Mouse (Mus musculus) CH12.LX (cell line): ENCODE results near the gene Xylt1. TPM values are rescaled to one million over a fixed set of nuclear protein-coding genes. Genes with fewer than 3 reads are reported as not detected.

Experiments used
- DNase-seq: peaks from one replicate; pipeline ENCODE4 v3.0.0-alpha.2; 2013; ENCODE audit errors: extremely low read depth
- H3K27ac ChIP-seq: 2 replicates; pipeline ENCODE4 v1.5.1; 2012; ENCODE audit warnings: low read depth, mild to moderate bottlenecking, control low read depth, moderate library complexity; ENCODE audit not compliant: insufficient read depth
- H3K27me3 ChIP-seq: replicated peaks from 2 replicates; pipeline ENCODE3; 2012; ENCODE audit warnings: inconsistent platforms
- H3K36me3 ChIP-seq, 2 experiments: replicated peaks in 1 of 2; 2 replicates each; pipeline versions ENCODE3 to v1.6.1; 2012; ENCODE audit warnings: inconsistent platforms in 1 of 2, low read length in 1 of 2, mild to moderate bottlenecking in 1 of 2, mixed read lengths in 1 of 2, moderate library complexity in 1 of 2; ENCODE audit not compliant: control insufficient read depth in 1 of 2, insufficient read depth in 1 of 2
- H3K4me1 ChIP-seq, 2 experiments: 2 replicates each; pipeline ENCODE4 v1.6.1; 2012; ENCODE audit warnings: inconsistent platforms in 1 of 2, moderate library complexity in 1 of 2; ENCODE audit not compliant: insufficient read depth in 2 of 2, control insufficient read depth in 1 of 2
- H3K4me2 ChIP-seq: 2 replicates; pipeline ENCODE4 v1.6.1; 2012; ENCODE audit warnings: low read depth, mild to moderate bottlenecking, control low read depth; ENCODE audit not compliant: poor library complexity, insufficient read depth, severe bottlenecking
- H3K4me3 ChIP-seq, 3 experiments: fragments of 150-350 bp in 1 of 3; sonication (generic) in 1 of 3; replicated peaks in 1 of 3; 2 replicates each; pipeline versions ENCODE3 to v1.5.1; 2011 to 2012; ENCODE audit warnings: low read depth in 2 of 3, low read length in 2 of 3, mild to moderate bottlenecking in 2 of 3, moderate library complexity in 2 of 3, control low read depth in 1 of 3, improper control_type of control experiment in 1 of 3, inconsistent platforms in 1 of 3, mixed read lengths in 1 of 3; ENCODE audit not compliant: poor library complexity in 1 of 3
- H3K79me2 ChIP-seq: replicated peaks from 2 replicates; pipeline ENCODE4 v1.6.1; 2012; ENCODE audit warnings: mild to moderate bottlenecking, moderate library complexity; ENCODE audit not compliant: control insufficient read depth, poor library complexity, insufficient read depth, severe bottlenecking; ENCODE audit errors: extremely low read depth
- H3K9ac ChIP-seq: 2 replicates; pipeline ENCODE4 v1.6.1; 2012; ENCODE audit warnings: low read depth, mild to moderate bottlenecking, control low read depth, moderate library complexity; ENCODE audit not compliant: insufficient read depth
- H3K9me3 ChIP-seq: replicated peaks from 2 replicates; pipeline ENCODE3; 2012; ENCODE audit warnings: low read length, inconsistent platforms, mixed read lengths
- E2F4 ChIP-seq: IDR thresholded peaks from 2 replicates; pipeline ENCODE4 v1.6.1; 2011; ENCODE audit warnings: low read depth, low read length, improper control_type of control experiment; ENCODE audit not compliant: insufficient replicate concordance
- EP300 ChIP-seq: IDR thresholded peaks from 2 replicates; pipeline ENCODE4 v1.6.1; 2011; ENCODE audit warnings: low read length, improper control_type of control experiment
- ETS1 ChIP-seq: conservative IDR thresholded peaks from 2 replicates; pipeline ENCODE4 v1.6.1; 2012; ENCODE audit warnings: low read depth, mild to moderate bottlenecking, inconsistent platforms, low read length, improper control_type of control experiment, moderate library complexity
- IRF4 ChIP-seq: IDR thresholded peaks from 2 replicates; pipeline ENCODE4 v1.6.1; 2014; ENCODE audit warnings: low read depth, mild to moderate bottlenecking, inconsistent platforms, low read length, improper control_type of control experiment
- JUN ChIP-seq: IDR thresholded peaks from 2 replicates; pipeline ENCODE4 v1.6.1; 2011; ENCODE audit warnings: low read depth, mild to moderate bottlenecking, low read length, improper control_type of control experiment, moderate library complexity; ENCODE audit not compliant: insufficient read depth
- JUND ChIP-seq: conservative IDR thresholded peaks from 2 replicates; pipeline ENCODE4 v1.6.1; 2011; ENCODE audit warnings: low read depth, low read length, improper control_type of control experiment
- MAFK ChIP-seq: IDR thresholded peaks from 2 replicates; pipeline ENCODE4 v1.6.1; 2011; ENCODE audit warnings: low read length, improper control_type of control experiment; ENCODE audit not compliant: insufficient replicate concordance
- MEF2A ChIP-seq: IDR thresholded peaks from 2 replicates; pipeline ENCODE4 v1.6.1; 2014; ENCODE audit warnings: low read depth, mild to moderate bottlenecking, inconsistent platforms, low read length, improper control_type of control experiment, borderline replicate concordance
- MXI1 ChIP-seq: IDR thresholded peaks from 2 replicates; pipeline ENCODE4 v1.6.1; 2011; ENCODE audit warnings: mild to moderate bottlenecking, low read depth, low read length, improper control_type of control experiment
- NRF1 ChIP-seq: IDR thresholded peaks from 2 replicates; pipeline ENCODE4 v1.6.1; 2014; ENCODE audit warnings: low read depth, mild to moderate bottlenecking, inconsistent platforms, low read length, improper control_type of control experiment, moderate library complexity
- POLR2AphosphoS2 ChIP-seq: IDR thresholded peaks from 2 replicates; pipeline ENCODE4 v1.6.1; 2011; ENCODE audit warnings: low read depth, low read length, improper control_type of control experiment
- SMC3 ChIP-seq: IDR thresholded peaks from 2 replicates; pipeline ENCODE4 v1.6.1; 2011; ENCODE audit warnings: low read depth, low read length, improper control_type of control experiment
- ZKSCAN1 ChIP-seq: IDR thresholded peaks from 2 replicates; pipeline ENCODE4 v1.6.1; 2012; ENCODE audit warnings: low read depth, inconsistent platforms, low read length, improper control_type of control experiment, borderline replicate concordance
- ZNF384 ChIP-seq: IDR thresholded peaks from 2 replicates; pipeline ENCODE4 v1.6.1; 2012; ENCODE audit warnings: low read depth, low read length, improper control_type of control experiment, inconsistent platforms
- dilution Hi-C: fragments of 300-500 bp; cut with MboI; formaldehyde crosslinking; loops from 2 replicates; pipeline ENCODE4 v1.14.3; 2020; ENCODE audit warnings: low sequenced_read_pairs; ENCODE audit not compliant: extremely low pct_unique_long_range_greater_than_20kb, extremely low pct_ligation_motif_present
- in situ Hi-C: fragments of 300-500 bp; cut with MboI; formaldehyde crosslinking; loops from 3 replicates; pipeline ENCODE4 v1.14.3; 2019; ENCODE audit warnings: low sequenced_read_pairs, low pct_ligation_motif_present, low pct_unique_long_range_greater_than_20kb, mixed read lengths
- polyA plus RNA-seq: library from polyadenylated mRNA; unstranded; fragments of >175 nt; gene quantifications from 2 replicates; pipeline ENCODE4 v1.2.1, GENCODE M21; 2012; ENCODE audit warnings: low read depth; ENCODE audit not compliant: insufficient read length
- total RNA-seq, 2 experiments: library from RNA; depleted of rRNA; stranded (reverse); fragments of 300-350 nt in 1 of 2; fragments of >200 nt in 1 of 2; gene quantifications; 2 replicates each; pipeline ENCODE4 v1.2.3; 2012 to 2014

The Xylt1 gene
- total and polyA plus RNA-seq, 3 experiments: 0.38 to 0.84 (median 0.38) TPM

DNA sequence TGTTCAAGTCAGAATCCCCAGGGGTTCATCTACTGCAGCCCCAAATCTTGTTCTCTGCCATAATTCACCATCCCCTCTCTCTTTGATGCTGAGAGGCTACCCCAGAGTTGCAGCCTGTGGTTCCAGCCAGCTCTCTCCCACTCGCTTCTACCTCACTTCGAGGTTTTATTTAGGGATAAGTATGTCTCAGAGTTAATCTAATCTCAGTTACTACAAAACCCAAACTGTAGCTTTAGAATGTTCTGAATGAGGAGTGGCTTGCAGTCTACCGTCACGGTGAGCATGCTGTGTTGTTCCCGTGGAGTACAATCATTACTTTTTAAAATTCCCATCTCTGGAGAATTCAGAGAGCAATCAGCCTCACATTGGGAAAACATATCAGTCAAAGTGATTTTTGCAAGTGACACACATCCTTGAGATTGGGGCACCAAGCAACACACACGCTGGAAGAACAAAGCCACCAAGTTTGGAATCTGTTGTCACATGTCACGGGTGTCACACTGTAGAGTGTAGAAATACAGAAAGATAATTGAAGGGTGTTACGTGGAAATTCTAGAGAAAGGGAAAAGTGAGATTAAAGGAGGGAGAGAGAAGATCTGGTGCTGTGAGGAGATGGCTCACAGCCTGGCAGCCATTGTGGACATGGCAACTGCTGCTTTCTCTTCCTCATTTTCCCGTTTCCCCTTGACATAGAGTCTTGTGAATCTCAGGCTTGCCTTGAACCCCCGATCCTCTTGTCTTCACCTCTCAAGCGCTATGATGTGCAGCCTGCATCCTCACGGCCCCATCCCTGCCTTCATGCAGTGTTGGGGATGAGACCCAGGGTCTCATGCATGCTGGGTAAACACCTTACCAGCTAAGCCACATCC is 149.2 kb downstream of the Xylt1 start:
- Histone ChIP-seq H3K4me3 (no peak overlapping the region), H3K4me1 (peaks cover 5 to 18% of the 10 kb centered on the region in 2 experiments; a peak in 3 of 4 replicates), H3K9ac (no peak overlapping the region), H3K79me2 (no peaks in the 10 kb centered on the region), H3K36me3 (no peaks in the 10 kb centered on the region), H3K27me3 (no peaks in the 10 kb centered on the region), H3K9me3 (no peaks in the 10 kb centered on the region), H3K27ac (no peak overlapping the region), H3K4me2 (no peak overlapping the region)
- TF ChIP-seq JUN: no peak
- no peak for TF ChIP-seq ZNF384
- no peak for TF ChIP-seq POLR2AphosphoS2
- no peak for TF ChIP-seq ETS1
- TF ChIP-seq MXI1: no peak
- no peak for TF ChIP-seq ZKSCAN1
- no peak for TF ChIP-seq MAFK
- TF ChIP-seq E2F4: no peak
- TF ChIP-seq JUND: no peak
- no peak for TF ChIP-seq MEF2A
- TF ChIP-seq IRF4: no peak
- TF ChIP-seq NRF1: no peak
- dilution Hi-C loops (no loop called here), in situ Hi-C loops (loop anchor here (5.0 kb wide), 1 partner anchor 38 kb away; no protein-coding TSS in a partner anchor)
- DNase-seq: no peak

DNA sequence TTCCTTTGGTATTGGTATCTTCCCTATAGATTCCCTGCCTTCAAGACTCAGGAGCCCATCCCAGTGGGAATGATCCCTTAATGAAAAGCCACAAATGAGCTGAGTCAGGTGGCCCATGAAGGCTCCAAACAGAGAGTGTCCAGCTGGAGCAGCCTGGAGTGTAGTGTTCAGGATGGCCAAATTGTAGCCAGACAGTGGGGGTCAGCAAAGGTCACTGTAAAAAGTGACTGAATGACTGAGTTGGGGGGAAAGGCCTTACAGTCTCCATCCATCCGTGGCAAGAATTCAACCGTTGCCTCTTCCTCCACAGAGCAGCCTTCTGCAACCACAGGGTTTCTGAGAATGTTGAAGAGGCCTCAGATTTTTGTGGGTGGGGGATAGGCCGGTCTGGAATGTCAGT is 151.9 kb downstream of the Xylt1 start:
- Histone ChIP-seq H3K27ac (no peak overlapping the region), H3K4me1 (peaks cover 5 to 18% of the 10 kb centered on the region in 2 experiments; a peak in 3 of 4 replicates), H3K79me2 (no peaks in the 10 kb centered on the region)
- TF ChIP-seq EP300: no peak
- TF ChIP-seq SMC3: 0 out of 2 replicates have a peak, but pooled peaks have one; percentile 3
- TF ChIP-seq, all 38 proteins: peak for 1
- Histone ChIP-seq H3K4me2 (no peak overlapping the region), H3K4me3 (no peak overlapping the region), H3K9ac (no peak overlapping the region), H3K36me3 (no peaks in the 10 kb centered on the region), H3K9me3 (no peaks in the 10 kb centered on the region), H3K27me3 (no peaks in the 10 kb centered on the region)
- DNase-seq: no peak
- dilution Hi-C loops: no loop called here
- in situ Hi-C loops: no loop called here
